Mouse (Mus musculus) thymus, adult 2 months (tissue): Measurements from ENCODE around the gene Pop7. TPM values are rescaled to one million over a fixed set of nuclear protein-coding genes. Genes with fewer than 3 reads are reported as not detected.

Experiments used
- DNase-seq: peaks from one replicate; pipeline ENCODE4 v3.0.0; 2021
- H3K27ac ChIP-seq: fragments of 200-500 bp; 2 replicates; pipeline ENCODE4 v1.5.1; 2012; ENCODE audit warnings: low read length, control low read depth; ENCODE audit not compliant: control insufficient read depth, insufficient read depth
- H3K27me3 ChIP-seq: fragments of 200-500 bp; 2 replicates; pipeline ENCODE4 v1.6.1; 2012; ENCODE audit warnings: mild to moderate bottlenecking, low read length, moderate library complexity, mixed read lengths; ENCODE audit not compliant: control insufficient read depth, insufficient read depth
- H3K36me3 ChIP-seq: fragments of 200-500 bp; 2 replicates; pipeline ENCODE4 v1.6.1; 2012; ENCODE audit warnings: mild to moderate bottlenecking, low read length, moderate library complexity; ENCODE audit not compliant: control insufficient read depth, insufficient read depth
- H3K4me1 ChIP-seq: fragments of 200-500 bp; replicated peaks from 2 replicates; pipeline ENCODE4 v1.6.1; 2012; ENCODE audit warnings: low read length; ENCODE audit not compliant: control insufficient read depth, insufficient read depth
- H3K4me3 ChIP-seq: fragments of 200-500 bp; 2 replicates; pipeline ENCODE4 v1.5.1; 2012; ENCODE audit warnings: mild to moderate bottlenecking, low read length, control low read depth, moderate library complexity; ENCODE audit not compliant: control insufficient read depth, insufficient read depth
- CTCF ChIP-seq: fragments of 200-500 bp; IDR thresholded peaks from 2 replicates; pipeline ENCODE4 v1.5.1; 2012; ENCODE audit warnings: mild to moderate bottlenecking, control low read depth, low read length, moderate library complexity, borderline replicate concordance; ENCODE audit not compliant: control insufficient read depth, poor library complexity, insufficient read depth; ENCODE audit errors: extremely low read depth
- POLR2A ChIP-seq: fragments of 200-500 bp; IDR thresholded peaks from 2 replicates; pipeline ENCODE4 v1.6.1; 2012; ENCODE audit warnings: mild to moderate bottlenecking, low read length, control low read depth, moderate library complexity; ENCODE audit not compliant: control insufficient read depth, poor library complexity, insufficient read depth; ENCODE audit errors: extremely low read depth
- WGBS: fragments of 180-500 bp; shearing (Covaris S2); methylation state at CpG from one replicate; pipeline ENCODE4 v1.1.7; 2018; 5-methylcytosine and 5-hydroxymethylcytosine counted together
- polyA plus RNA-seq: library from polyadenylated mRNA; depleted of rRNA; stranded (reverse); fragments of >200 nt; gene quantifications from 2 replicates; pipeline ENCODE4 v1.2.3, GENCODE M21; 2012

Gene Pop7
- polyA plus RNA-seq, 1 experiment: 68.7 TPM

DNA sequence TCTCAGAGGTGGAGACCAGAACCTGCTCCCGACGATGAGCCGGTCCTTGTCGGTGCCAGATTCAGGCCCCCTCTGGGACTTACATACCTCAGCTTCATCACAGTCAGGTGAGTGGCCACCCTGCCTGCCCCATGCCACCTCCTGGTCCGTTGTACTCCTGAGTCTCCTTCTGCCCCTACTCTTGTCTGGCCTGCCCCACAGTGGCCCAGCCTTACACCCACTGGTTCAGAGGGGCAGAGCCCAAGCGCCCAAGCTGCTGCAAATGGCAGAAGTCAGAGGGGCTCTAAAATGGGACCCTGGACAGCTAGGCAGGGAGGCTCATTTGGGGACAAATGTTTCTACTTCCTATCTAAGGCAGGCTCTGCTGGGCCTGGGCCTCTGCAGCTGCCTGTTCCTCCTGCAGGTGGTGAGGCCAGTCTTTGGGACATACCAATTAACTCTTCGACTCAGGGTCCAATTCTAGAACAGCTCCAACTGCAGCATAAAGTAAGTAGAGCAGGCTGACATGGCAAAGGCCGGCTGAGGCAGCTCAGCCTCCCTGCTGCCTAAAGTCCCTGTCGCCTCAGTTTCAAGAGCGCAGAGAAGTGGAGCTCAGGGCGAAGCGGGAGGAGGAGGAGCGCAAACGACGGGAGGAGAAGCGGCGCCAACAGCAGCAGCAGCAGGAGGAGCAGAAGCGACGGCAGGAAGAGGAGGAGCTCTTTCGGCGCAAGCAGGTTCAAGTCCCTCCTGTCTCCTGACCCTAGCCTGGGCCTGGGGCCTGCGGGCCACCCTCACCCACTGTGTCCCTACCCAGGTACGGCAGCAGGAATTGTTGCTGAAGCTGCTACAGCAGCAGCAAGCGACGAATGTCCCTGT is 21.3 kb upstream of the Pop7 start:
- H3K36me3 ChIP-seq: peaks cover 83% of the 10 kb centered on the region
- WGBS: 92% methylated on average over 25 of the region's 25 CpGs

DNA sequence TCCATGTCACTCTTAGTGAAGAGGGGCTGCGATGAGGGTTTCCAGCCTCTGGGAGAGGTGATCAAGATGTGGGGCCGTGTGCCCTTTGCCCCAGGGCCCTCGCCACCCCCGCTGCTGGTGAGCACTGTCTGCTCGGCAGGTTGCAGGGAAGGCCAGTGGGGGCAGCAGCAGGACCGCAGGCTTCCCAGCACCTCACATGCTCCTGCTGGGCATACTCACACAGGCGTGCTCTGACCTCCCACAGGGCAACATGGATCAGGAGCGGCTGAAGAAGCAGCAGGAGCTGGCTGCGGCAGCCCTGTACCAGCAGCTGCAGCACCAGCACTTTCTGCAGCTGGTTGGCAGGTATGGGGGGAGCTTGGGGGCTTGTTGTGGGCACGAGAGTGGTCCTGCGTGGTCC is 20.4 kb upstream of the Pop7 start:
- WGBS: 94% methylated on average over 11 of the region's 11 CpGs
- H3K36me3 ChIP-seq: peaks cover 76% of the 10 kb centered on the region

More for the DNA sequence above, 21.3 kb upstream of the Pop7 start:
- no peak overlapping the region for H3K4me3 ChIP-seq
- no peak for DNase-seq
- H3K4me1 ChIP-seq: 0 out of 2 replicates have a peak, but pooled peaks cover 3% of the 10 kb centered on the region
- no peaks in the 10 kb centered on the region for H3K27me3 ChIP-seq
- no peak overlapping the region for H3K27ac ChIP-seq
- TF ChIP-seq POLR2A (no peak), CTCF (no peak)

DNA sequence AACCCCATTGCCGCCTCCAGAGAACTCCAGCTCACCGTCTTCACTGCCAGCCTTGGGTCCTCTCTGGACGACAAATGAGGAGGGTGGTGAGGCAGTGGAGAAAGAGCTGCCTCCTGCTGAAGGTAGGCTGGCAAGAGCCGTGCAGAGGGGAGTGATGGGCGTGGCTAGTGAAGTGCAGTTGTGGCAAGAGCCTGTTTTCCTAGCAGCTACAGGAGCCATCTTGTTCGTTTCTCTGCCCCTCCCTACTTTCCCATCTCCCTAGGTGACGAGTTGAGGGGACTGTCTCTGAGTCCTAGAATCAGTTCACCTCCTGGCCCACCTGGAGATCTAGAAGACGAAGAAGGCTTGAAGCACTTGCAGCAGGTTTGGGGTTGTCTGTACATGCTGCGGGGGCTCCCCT is 19.5 kb upstream of the Pop7 start:
- 96% methylated on average over 9 of the region's 9 CpGs for WGBS
- H3K4me1 ChIP-seq: 0 out of 2 replicates have a peak, but pooled peaks cover 3% of the 10 kb centered on the region
- no peak overlapping the region for H3K27ac ChIP-seq
- H3K36me3 ChIP-seq: peaks cover 71% of the 10 kb centered on the region
- no peak for DNase-seq
- no peak overlapping the region for H3K4me3 ChIP-seq
- no peaks in the 10 kb centered on the region for H3K27me3 ChIP-seq
- TF ChIP-seq POLR2A: no peak
- no peak for TF ChIP-seq CTCF

More for the DNA sequence above, 20.4 kb upstream of the Pop7 start:
- Histone ChIP-seq H3K4me3 (no peak overlapping the region), H3K4me1 (0 out of 2 replicates have a peak, but pooled peaks cover 3% of the 10 kb centered on the region), H3K27ac (no peak overlapping the region), H3K27me3 (no peaks in the 10 kb centered on the region)
- TF ChIP-seq POLR2A (no peak), CTCF (no peak)
- DNase-seq: no peak

DNA sequence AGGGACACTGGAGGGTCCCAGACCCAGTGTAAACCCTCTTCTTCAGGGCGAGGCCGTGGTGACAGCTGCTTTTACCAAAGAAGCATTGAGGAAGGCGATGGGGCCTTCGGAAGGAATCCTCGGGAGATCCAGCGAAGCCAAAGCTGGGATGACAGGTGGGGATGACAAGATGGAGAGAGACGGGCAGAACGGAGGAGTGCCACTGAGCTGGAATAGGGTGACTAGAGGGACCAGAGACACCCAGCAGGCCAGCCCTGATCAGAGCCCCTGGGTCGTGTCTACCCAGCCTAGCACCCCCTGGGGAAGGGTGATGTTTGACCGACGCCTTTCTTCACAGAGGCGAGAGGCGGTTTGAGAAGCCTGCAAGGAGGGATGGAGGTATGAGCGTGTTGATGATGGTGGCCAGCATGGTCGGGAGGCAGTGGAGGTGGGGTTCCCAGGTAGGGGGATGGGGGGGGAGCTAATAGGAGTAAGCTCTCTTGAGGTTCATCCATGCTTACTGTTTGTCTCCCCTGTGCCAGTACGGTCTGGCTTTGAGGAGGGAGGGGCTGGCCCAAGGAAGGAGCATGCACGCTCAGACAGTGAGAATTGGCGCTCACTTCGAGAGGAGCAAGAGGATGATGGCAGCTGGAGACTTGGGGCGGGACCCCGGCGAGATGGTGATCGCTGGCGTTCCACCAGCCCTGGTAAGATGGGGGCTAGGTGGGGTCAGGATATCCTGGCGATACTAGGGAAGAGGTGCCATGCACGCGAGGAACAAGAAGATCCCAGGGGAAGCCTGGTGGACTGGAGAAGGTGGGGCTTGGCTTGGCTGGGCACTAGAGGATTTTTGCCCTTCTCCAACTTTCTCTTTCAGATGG is 17.6 kb upstream of the Pop7 start:
- peaks cover 62% of the 10 kb centered on the region for H3K36me3 ChIP-seq
- 97% methylated on average over 27 of the region's 27 CpGs for WGBS
- H3K4me1 ChIP-seq: no peaks in the 10 kb centered on the region
- no peak for TF ChIP-seq POLR2A
- TF ChIP-seq CTCF: no peak
- H3K27me3 ChIP-seq: no peaks in the 10 kb centered on the region
- H3K27ac ChIP-seq: no peak overlapping the region
- H3K4me3 ChIP-seq: no peak overlapping the region
- DNase-seq: no peak

DNA sequence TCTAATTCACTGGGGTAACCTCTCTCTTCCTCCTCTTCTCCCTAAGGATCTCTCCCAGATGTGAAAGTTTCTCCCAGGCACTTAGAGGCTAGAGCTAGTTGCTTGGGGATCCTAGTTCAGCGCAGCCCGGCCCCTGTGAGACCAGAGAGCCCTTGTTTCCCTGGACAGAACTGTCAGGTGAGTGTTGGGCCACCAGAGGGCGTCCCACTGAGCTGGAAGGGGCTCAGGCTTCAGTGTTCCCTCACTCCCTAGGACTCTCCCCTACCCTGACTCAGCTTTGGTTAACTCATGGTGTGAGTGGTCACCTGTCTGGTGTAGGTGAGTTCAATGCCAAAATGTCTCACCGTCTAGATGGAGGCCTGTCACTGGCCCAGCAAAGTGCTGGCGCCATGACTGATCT is 16.1 kb upstream of the Pop7 start, which contains the start of gene Gigyf1:
Gene Gigyf1, plus strand, starts transcription at position 113 of the 400 bp plus-strand sequence.
- Histone ChIP-seq H3K36me3 (peaks cover 47% of the 10 kb centered on the region), H3K4me1 (no peaks in the 10 kb centered on the region; the same call in 1 of the 2 replicates), H3K27ac (no peak within 1 kb of the TSS), H3K4me3 (no peak within 1 kb of the TSS), H3K27me3 (no peaks in the 10 kb centered on the region)
- no peak for TF ChIP-seq POLR2A
- TF ChIP-seq CTCF: peak; percentile 68; the same call in 1 of the 2 replicates
- 86% methylated on average over 5 of the region's 5 CpGs for WGBS
- no peak for DNase-seq

DNA sequence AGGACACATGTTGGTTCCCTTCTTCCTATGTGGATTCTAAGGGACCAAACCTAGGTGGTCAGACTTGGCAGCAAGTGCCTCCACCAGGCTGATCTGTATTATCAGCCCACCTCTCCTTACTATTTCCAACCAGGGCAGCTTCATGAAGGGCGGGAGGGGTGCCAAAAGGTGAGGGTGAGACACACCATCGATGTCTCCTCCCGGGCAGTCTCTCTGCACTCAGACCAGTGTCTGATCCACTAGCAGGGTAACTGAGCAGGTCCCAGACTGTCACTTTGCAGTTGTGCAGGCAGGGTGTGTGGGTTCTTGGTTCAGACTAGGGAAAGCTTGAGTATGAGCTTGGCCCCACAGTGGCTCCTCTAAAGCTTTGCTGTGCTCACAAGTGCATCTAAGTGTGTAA is 12.5 kb upstream of the Pop7 start:
- peaks cover 14% of the 10 kb centered on the region for H3K36me3 ChIP-seq
- no peak for TF ChIP-seq CTCF
- no peak for TF ChIP-seq POLR2A
- H3K27ac ChIP-seq: no peak overlapping the region
- DNase-seq: no peak
- WGBS: 97% methylated on average over 3 of the region's 3 CpGs
- no peak overlapping the region for H3K4me3 ChIP-seq
- H3K27me3 ChIP-seq: no peaks in the 10 kb centered on the region
- peaks cover 20% of the 10 kb centered on the region for H3K4me1 ChIP-seq
